Mouse (Mus musculus) midbrain, embryonic 11.5 days (tissue): ENCODE data around the gene Apoa1. TPM values are rescaled to one million over a fixed set of nuclear protein-coding genes. Genes with fewer than 3 reads are reported as not detected.
A peak's percentile ranks its signal among the peaks of the same experiment; 100 is the strongest.

Experiments used
- ATAC-seq: fragments of 200-750 bp; cut with Nextera tagmentation; 2 replicates; pipeline ENCODE4 v1.8.0; 2017; ENCODE audit warnings: moderate TSS enrichment, moderate library complexity; ENCODE audit not compliant: low FRiP score
- DNase-seq: peaks from one replicate; pipeline ENCODE4 v3.0.0; 2015; ENCODE audit warnings: low spot score; ENCODE audit errors: missing footprints
- H3K27ac ChIP-seq: fragments of 300-500 bp; sonication (generic); 2 replicates; pipeline ENCODE4 v1.5.1; 2014; ENCODE audit warnings: low read depth, low read length
- H3K27me3 ChIP-seq: fragments of 300-500 bp; sonication (generic); 2 replicates; pipeline ENCODE4 v1.6.1; 2014; ENCODE audit warnings: mild to moderate bottlenecking, low read length, moderate library complexity, mixed read lengths; ENCODE audit not compliant: control insufficient read depth, insufficient read depth
- H3K36me3 ChIP-seq: fragments of 300-500 bp; sonication (generic); 2 replicates; pipeline ENCODE4 v1.6.1; 2014; ENCODE audit warnings: mild to moderate bottlenecking, low read length, moderate library complexity, mixed read lengths; ENCODE audit not compliant: control insufficient read depth, insufficient read depth
- H3K4me1 ChIP-seq: fragments of 300-500 bp; sonication (generic); 2 replicates; pipeline ENCODE4 v1.6.1; 2014; ENCODE audit warnings: low read length; ENCODE audit not compliant: control insufficient read depth, insufficient read depth
- H3K4me2 ChIP-seq: fragments of 300-500 bp; sonication (generic); 2 replicates; pipeline ENCODE4 v1.6.1; 2014; ENCODE audit warnings: mild to moderate bottlenecking, moderate library complexity
- H3K4me3 ChIP-seq: fragments of 300-500 bp; sonication (generic); 2 replicates; pipeline ENCODE4 v1.5.1; 2014; ENCODE audit warnings: low read depth, low read length
- H3K9ac ChIP-seq: fragments of 300-500 bp; sonication (generic); 2 replicates; pipeline ENCODE4 v1.6.1; 2014; ENCODE audit warnings: low read length
- H3K9me3 ChIP-seq: fragments of 300-500 bp; sonication (generic); 2 replicates; pipeline ENCODE4 v1.6.1; 2016; ENCODE audit warnings: low read length; ENCODE audit not compliant: control insufficient read depth
- WGBS: fragments of 180-500 bp; shearing (Covaris S2); extraction: QIAGEN DNeasy Blood & Tissue Kit; methylation state at CpG from one replicate; pipeline ENCODE4 v1.1.7; 2014; 5-methylcytosine and 5-hydroxymethylcytosine counted together
- polyA plus RNA-seq: library from polyadenylated mRNA; unstranded; fragments of >200 nt; fragmentation: Nextera tagmentation; extraction: Ambion mirVana; gene quantifications from 2 replicates; pipeline ENCODE4 v1.2.1, GENCODE M21; 2014

Gene Apoa1
- polyA plus RNA-seq, 1 experiment from 2014 or later, result 1.00 TPM

DNA sequence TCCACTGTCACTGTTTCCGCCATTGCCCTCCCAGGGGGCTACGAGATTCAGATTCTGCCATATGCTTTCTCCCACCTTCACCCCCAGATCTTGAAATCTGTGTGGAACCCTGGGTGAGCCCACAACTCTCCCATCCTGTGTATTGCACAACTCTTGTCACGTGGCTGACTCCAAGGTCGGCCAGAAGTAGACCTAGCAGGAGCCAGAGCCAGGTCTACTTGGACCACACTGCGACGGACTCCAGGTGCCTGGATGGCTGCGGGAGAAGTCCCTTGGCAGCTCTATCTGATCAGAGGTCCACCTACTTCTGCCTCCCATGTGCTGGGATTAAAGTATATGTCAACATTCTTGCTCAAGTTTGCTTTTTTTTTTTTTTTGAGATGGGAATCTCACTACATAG is 32.8 kb downstream of the Apoa1 start:
- H3K27ac ChIP-seq, result no peak overlapping the region
- H3K4me3 ChIP-seq, result no peak overlapping the region
- no peaks in the 10 kb centered on the region for H3K36me3 ChIP-seq
- H3K4me2 ChIP-seq, result no peak overlapping the region
- no peak for DNase-seq
- H3K27me3 ChIP-seq, result no peaks in the 10 kb centered on the region; the same call in 1 of the 2 replicates
- H3K9ac ChIP-seq, result no peak overlapping the region
- no peak for ATAC-seq
- H3K4me1 ChIP-seq, result no peaks in the 10 kb centered on the region
- no peaks in the 10 kb centered on the region for H3K9me3 ChIP-seq
- WGBS, result 88% methylated on average over 7 of the region's 7 CpGs

DNA sequence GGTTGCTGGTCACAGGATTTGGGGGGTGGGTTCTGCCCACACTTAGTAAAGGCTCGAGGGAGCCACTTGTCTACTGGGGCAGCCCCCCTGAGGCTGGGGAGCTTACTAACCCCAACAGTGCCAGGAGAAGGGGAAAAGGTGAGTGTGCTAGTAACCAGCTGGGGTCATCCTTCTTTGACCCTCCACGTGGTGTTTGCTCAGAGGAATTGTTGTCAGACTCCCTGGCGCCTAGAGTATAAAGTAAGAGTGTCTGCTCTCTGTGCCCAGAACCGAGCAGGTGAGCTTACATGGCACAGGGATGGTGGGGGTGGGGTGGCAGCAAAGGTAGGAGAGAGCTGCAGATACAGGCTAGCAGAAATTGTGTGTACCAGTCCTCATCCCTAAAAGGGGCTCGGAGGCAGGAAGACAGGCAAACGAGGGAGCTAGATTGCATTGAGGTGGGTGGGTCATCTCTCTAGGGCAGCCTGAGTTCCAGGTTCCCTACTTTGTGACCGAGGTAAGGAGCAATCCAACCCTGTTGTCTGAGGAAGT is 40.0 kb downstream of the Apoa1 start, which contains the start of gene Apoa5:
TSS of gene Apoa5 (plus strand) at position 291 of the 531 bp plus-strand sequence.
- Histone ChIP-seq H3K4me2 (no peak within 1 kb of the TSS), H3K9me3 (no peaks in the 10 kb centered on the region), H3K27ac (no peak within 1 kb of the TSS), H3K9ac (no peak within 1 kb of the TSS), H3K36me3 (no peaks in the 10 kb centered on the region), H3K27me3 (peaks cover 3% of the 10 kb centered on the region), H3K4me3 (no peak within 1 kb of the TSS), H3K4me1 (peaks cover under 1% of the 10 kb centered on the region)
- ATAC-seq, result no peak
- no peak for DNase-seq
- WGBS, result 61% methylated on average over 7 of the region's 7 CpGs

DNA sequence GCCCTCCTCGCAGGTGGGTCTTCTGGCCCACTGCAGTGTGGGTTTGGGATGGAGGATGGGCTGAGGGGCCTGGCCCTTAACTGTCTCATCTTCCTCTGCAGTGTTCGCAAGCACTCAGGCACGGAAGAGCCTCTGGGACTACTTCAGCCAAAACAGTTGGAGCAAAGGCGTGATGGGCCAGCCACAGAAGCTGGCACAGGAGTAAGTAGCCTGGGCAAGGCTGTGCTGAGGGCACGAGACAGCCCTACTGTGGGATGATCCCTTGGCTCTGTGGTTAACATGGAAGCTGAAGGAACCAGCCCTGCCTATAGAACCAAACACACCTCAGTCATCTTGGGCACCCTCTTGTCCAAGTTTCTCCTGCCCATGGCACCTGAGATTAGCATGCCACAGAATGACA is 40.7 kb downstream of the Apoa1 start:
- H3K27me3 ChIP-seq, result peaks cover 3% of the 10 kb centered on the region
- no peak overlapping the region for H3K4me3 ChIP-seq
- 91% methylated on average over 5 of the region's 5 CpGs for WGBS
- H3K9ac ChIP-seq, result no peak overlapping the region
- H3K36me3 ChIP-seq, result no peaks in the 10 kb centered on the region
- no peaks in the 10 kb centered on the region for H3K9me3 ChIP-seq
- ATAC-seq, result no peak
- DNase-seq, result no peak
- peaks cover 6% of the 10 kb centered on the region for H3K4me1 ChIP-seq
- H3K4me2 ChIP-seq, result no peak overlapping the region
- no peak overlapping the region for H3K27ac ChIP-seq

DNA sequence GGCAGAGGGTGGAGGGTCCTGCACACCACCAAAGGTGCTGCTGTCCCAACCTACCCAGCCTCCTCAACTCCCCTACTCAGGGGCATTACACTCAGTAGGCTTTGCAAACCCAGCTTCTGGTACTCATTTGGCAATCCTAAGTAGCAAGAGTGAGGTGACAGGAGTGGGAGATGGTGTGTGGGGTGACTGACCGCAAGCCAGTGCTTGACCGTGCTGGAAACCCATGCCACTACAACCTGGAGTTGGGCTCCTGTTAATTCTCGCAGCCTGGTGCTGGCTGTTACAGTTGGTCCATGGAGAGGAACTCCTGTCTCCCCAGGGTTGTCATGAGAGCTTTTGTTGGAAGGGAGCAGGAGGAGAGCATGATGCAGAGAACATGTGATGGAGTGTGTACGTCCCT is 42.4 kb downstream of the Apoa1 start:
- Histone ChIP-seq H3K9me3 (no peaks in the 10 kb centered on the region), H3K4me1 (peaks cover 6% of the 10 kb centered on the region), H3K4me3 (no peak overlapping the region)

DNA sequence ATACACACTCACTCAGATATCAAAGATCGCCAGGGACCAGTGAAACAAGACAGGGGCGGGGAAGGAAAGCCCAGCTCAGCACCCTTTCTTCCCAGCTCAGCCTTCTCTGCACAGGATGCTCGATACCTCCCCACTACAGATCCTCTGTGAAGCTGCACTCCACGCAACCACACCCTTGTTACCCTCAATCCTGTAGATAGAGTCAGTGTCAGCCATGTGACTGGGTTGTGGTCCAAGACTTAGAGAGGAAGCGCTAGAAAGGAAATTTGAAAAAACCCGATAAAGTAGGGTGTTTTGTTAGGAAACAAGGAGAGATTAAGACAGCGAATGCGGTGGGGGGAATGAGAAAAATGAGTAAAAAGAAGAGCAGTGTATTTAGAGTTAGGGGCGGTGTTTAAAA is 43.7 kb downstream of the Apoa1 start:
- H3K9me3 ChIP-seq, result no peaks in the 10 kb centered on the region
- peaks cover 13% of the 10 kb centered on the region for H3K36me3 ChIP-seq
- peaks cover 3% of the 10 kb centered on the region for H3K27me3 ChIP-seq
- 85% methylated on average over 9 of the region's 9 CpGs for WGBS
- no peak overlapping the region for H3K4me2 ChIP-seq
- no peak for DNase-seq
- peaks cover 6% of the 10 kb centered on the region for H3K4me1 ChIP-seq
- H3K9ac ChIP-seq, result no peak overlapping the region
- no peak for ATAC-seq
- no peak overlapping the region for H3K27ac ChIP-seq
- no peak overlapping the region for H3K4me3 ChIP-seq

More for the DNA sequence above, 42.4 kb downstream of the Apoa1 start:
- DNase-seq (no peak), ATAC-seq (no peak)
- no peak overlapping the region for H3K4me2 ChIP-seq
- peaks cover 3% of the 10 kb centered on the region for H3K27me3 ChIP-seq
- peaks cover 5% of the 10 kb centered on the region for H3K36me3 ChIP-seq
- H3K9ac ChIP-seq, result no peak overlapping the region
- no peak overlapping the region for H3K27ac ChIP-seq
- 92% methylated on average over 4 of the region's 4 CpGs for WGBS

DNA sequence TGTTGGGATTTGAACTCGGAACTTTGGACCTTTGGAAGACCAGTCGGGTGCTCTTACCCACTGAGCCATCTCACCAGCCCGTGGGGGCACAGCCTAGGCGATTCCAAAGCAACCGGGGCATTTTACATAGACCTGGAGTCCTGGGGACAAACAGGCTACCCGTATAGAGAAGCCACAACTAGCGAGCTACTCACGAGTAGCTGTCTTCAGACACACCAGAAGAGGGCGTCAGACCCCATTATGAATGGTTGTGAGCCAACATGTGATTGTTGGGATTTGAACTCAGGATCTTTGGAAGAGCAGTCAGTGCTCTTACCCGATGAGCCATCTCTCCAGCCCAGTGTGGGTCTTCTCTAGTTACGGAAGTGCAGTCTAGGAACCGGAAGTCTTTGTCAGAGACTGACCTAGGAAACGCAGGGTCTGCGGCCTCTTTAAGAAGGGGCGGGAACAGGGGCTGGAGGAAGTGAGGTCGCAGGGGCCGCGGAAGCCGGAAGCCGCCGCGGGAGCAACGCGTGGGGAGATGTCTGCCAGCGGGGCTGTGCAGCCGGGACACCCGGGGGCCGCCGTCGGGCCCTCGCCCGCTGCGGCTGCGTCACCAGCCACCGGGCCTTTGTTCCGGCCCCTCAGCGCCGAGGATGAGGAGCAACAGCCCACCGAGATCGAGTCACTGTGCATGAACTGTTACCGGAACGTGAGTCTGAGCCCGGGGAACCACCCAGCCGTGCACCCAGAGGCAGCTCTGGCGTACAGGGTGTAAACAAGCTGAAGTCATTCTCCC is 44.5 kb downstream of the Apoa1 start, which contains the start of gene Zpr1:
TSS of gene Zpr1 (plus strand) at position 388 of the 778 bp plus-strand sequence.
- ATAC-seq (peak; percentile 94), DNase-seq (peak; percentile 98)
- H3K4me1 ChIP-seq, result peaks cover 6% of the 10 kb centered on the region
- H3K4me3 ChIP-seq, result peak within 1 kb of the TSS; percentile 89
- peak within 1 kb of the TSS; percentile 90 for H3K4me2 ChIP-seq
- H3K36me3 ChIP-seq, result peaks cover 13% of the 10 kb centered on the region
- H3K9me3 ChIP-seq, result no peaks in the 10 kb centered on the region
- H3K27me3 ChIP-seq, result peaks cover 3% of the 10 kb centered on the region
- WGBS, result 6% methylated on average over 43 of the region's 45 CpGs
- peak within 1 kb of the TSS; percentile 27; the same call in 1 of the 2 replicates for H3K27ac ChIP-seq
- H3K9ac ChIP-seq, result peak within 1 kb of the TSS; percentile 71

DNA sequence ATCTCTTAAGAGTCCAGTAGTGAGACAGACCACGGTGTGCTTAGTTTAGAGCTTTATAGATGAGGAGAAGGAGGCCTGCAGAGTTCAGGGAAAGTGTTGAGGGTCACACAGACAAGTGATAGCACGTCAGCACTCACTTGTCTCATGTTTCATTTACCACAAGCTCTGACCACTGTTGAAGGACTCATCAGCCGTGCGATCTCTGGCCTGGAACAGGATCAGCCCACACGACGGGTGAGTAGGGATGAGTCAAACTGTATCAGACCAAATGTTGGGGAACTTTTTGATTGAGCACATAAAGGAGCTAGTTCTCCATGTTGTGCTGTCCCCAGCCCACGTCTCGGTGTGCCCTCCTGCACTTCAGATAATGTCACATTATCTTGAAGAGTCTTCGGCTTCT is 46.1 kb downstream of the Apoa1 start:
- WGBS, result 89% methylated on average over 9 of the region's 9 CpGs
- Histone ChIP-seq H3K4me1 (peaks cover 6% of the 10 kb centered on the region), H3K36me3 (peaks cover 19% of the 10 kb centered on the region), H3K9me3 (no peaks in the 10 kb centered on the region), H3K4me2 (no peak overlapping the region), H3K9ac (no peak overlapping the region), H3K4me3 (no peak overlapping the region), H3K27ac (no peak overlapping the region), H3K27me3 (no peaks in the 10 kb centered on the region; the same call in 1 of the 2 replicates)
- DNase-seq (no peak), ATAC-seq (no peak)

Other genes starting within 250 kb of the Apoa1 start
- 274 and 275 TPM in 2 replicates for gene Pafah1b2, start 215.9 kb upstream of the Apoa1 start, polyA plus RNA-seq
- 8.7 and 8.9 TPM in 2 replicates for gene Sik3, start 215.8 kb upstream of the Apoa1 start, polyA plus RNA-seq
- not detected in 2 replicates for gene Apoc3, start 7.1 kb downstream of the Apoa1 start, polyA plus RNA-seq
- gene Apoa4, start 12.1 kb downstream of the Apoa1 start, polyA plus RNA-seq, result not detected in 2 replicates
- gene Apoa5, start 40.1 kb downstream of the Apoa1 start, polyA plus RNA-seq, result 0.15 TPM in 1 of 2 replicates, not detected in the other
- gene Zpr1, start 44.5 kb downstream of the Apoa1 start, polyA plus RNA-seq, result 59.3 and 62.0 TPM in 2 replicates
- 26.4 and 27.1 TPM in 2 replicates for gene Bud13, start 54.4 kb downstream of the Apoa1 start, polyA plus RNA-seq
- 0.15 TPM in 1 of 2 replicates, not detected in the other for gene 4931429L15Rik, start 91.4 kb downstream of the Apoa1 start, polyA plus RNA-seq